Mouse (Mus musculus) kidney, postnatal 0 days (tissue): Measurements from ENCODE around the gene Zfp184. TPM values are rescaled to one million over a fixed set of nuclear protein-coding genes. Genes with fewer than 3 reads are reported as not detected.
"Not testable (repeated sequence)": the region's sequence is repeated elsewhere in the genome, so short reads cannot be mapped to it uniquely, and the experiment has no call there.

Experiments
- ATAC-seq: fragments of 200-750 bp; cut with Nextera tagmentation; replicated peaks from 2 replicates; pipeline ENCODE4 v1.8.0; 2017; ENCODE audit warnings: low read depth, moderate number of reproducible peaks, moderate TSS enrichment, moderate library complexity; ENCODE audit not compliant: low FRiP score
- DNase-seq: peaks from one replicate; pipeline ENCODE4 v3.0.0-alpha.2; 2016; ENCODE audit warnings: low spot score
- H3K27ac ChIP-seq: fragments of 300-500 bp; sonication (generic); 2 replicates; pipeline ENCODE4 v1.5.1; 2014; ENCODE audit warnings: mild to moderate bottlenecking
- H3K27me3 ChIP-seq: fragments of 300-500 bp; sonication (generic); 2 replicates; pipeline ENCODE4 v1.6.1; 2014; ENCODE audit warnings: low read length, mixed read lengths; ENCODE audit not compliant: insufficient read depth
- H3K36me3 ChIP-seq: fragments of 300-500 bp; sonication (generic); 2 replicates; pipeline ENCODE4 v1.6.1; 2014; ENCODE audit warnings: low read length, mixed read lengths; ENCODE audit not compliant: insufficient read depth
- H3K4me1 ChIP-seq: fragments of 300-500 bp; sonication (generic); replicated peaks from 2 replicates; pipeline ENCODE4 v1.6.1; 2014; ENCODE audit warnings: antibody characterized with exemption, low read length, mixed read lengths; ENCODE audit not compliant: insufficient read depth
- H3K4me2 ChIP-seq: fragments of 300-500 bp; sonication (generic); 2 replicates; pipeline ENCODE4 v1.6.1; 2014; ENCODE audit warnings: mild to moderate bottlenecking, low read length, moderate library complexity, mixed read lengths
- H3K4me3 ChIP-seq: fragments of 300-500 bp; sonication (generic); replicated peaks from 2 replicates; pipeline ENCODE4 v1.5.1; 2014; ENCODE audit warnings: low read depth, low read length
- H3K9ac ChIP-seq: fragments of 300-500 bp; sonication (generic); 2 replicates; pipeline ENCODE4 v1.6.1; 2014; ENCODE audit warnings: low read depth, low read length
- H3K9me3 ChIP-seq: fragments of 300-500 bp; sonication (generic); replicated peaks from 2 replicates; pipeline ENCODE4 v1.6.1; 2016; ENCODE audit warnings: low read length, inconsistent platforms, mixed read lengths
- CTCF ChIP-seq: IDR thresholded peaks from 2 replicates; pipeline ENCODE4 v1.5.1; 2016; ENCODE audit warnings: antibody characterized with exemption, low read depth, mild to moderate bottlenecking, moderate library complexity
- WGBS: fragments of 180-500 bp; shearing (Covaris S2); extraction: QIAGEN DNeasy Blood & Tissue Kit; methylation state at CpG from one replicate; pipeline ENCODE4 v1.1.7; 2014; 5-methylcytosine and 5-hydroxymethylcytosine counted together
- polyA plus RNA-seq: library from polyadenylated mRNA; unstranded; fragments of >200 nt; fragmentation: Nextera tagmentation; extraction: Ambion mirVana; gene quantifications from 2 replicates; pipeline ENCODE4 v1.2.1, GENCODE M21; 2015

The Zfp184 gene
- polyA plus RNA-seq, 1 experiment from 2014 or later: 8.5 TPM

DNA sequence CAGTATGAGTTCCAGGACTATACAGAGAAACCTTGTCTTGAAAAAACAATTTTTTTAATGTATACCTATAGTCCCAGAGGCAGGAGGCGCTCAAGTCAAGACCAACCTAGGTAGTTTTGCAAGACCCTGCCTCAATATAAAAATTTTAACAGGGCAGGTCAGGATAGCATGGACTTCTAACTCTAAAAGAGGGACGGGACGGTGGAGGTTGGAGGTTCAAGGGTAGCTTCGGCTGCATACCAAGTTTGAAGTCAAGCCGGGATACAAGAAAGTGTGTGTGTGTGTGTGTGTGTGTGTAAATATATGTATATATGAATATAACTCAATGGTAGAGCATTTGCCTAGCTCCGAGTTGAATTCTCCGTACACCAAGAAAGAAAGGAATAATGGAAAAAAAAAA, 38.6 kb upstream of the Zfp184 start:
- ATAC-seq (no peak), DNase-seq (no peak)
- no peaks in the 10 kb centered on the region for H3K36me3 ChIP-seq
- no peak overlapping the region for H3K9ac ChIP-seq
- H3K4me3 ChIP-seq: no peak overlapping the region
- H3K4me1 ChIP-seq: no peaks in the 10 kb centered on the region
- no peaks in the 10 kb centered on the region for H3K27me3 ChIP-seq
- no peak overlapping the region for H3K27ac ChIP-seq
- TF ChIP-seq CTCF: no peak
- no peak overlapping the region for H3K4me2 ChIP-seq
- 58% methylated on average over 7 of the region's 7 CpGs for WGBS
- no peaks in the 10 kb centered on the region for H3K9me3 ChIP-seq

DNA sequence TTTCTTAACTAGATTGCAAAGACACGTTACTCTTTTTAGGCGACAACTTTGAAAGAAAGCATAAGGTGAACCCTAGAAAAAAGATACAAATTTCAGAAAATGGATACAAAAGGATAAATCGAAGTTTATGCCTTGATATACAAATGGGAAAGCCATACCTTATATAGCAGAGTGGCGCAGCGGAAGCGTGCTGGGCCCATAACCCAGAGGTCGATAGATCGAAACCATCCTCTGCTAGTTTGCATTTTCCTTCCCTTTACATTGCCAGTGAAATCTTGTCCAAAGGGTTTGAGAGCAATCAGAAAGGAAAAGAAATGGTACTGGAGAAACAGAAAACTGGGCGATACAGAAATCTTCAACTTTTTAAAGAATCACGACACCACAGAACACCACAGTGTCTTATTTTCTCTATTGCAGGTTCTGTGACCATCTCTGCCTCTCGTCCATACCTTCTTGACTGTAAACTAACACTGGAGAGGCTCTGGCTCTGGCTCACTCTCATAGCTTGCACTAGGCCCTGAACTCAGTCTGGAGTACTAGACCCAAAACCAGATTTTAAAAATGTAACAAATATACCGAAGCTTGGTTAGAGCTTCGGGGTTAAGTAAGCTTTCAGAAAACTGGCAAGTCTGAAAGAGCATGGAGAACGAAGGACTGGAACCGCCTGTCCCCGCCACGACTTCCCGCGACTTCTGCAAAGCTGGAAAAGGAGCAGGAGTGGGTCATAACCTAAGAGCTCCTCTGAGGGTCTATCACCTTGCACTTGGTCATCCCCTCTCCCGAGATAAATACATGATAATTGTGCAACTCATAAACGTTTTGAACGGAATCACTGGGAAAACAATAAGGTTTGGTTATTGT, 37.7 kb upstream of the Zfp184 start:
- no peaks in the 10 kb centered on the region for H3K9me3 ChIP-seq
- ATAC-seq (no peak), DNase-seq (no peak)
- H3K4me2 ChIP-seq: no peak overlapping the region
- H3K36me3 ChIP-seq: no peaks in the 10 kb centered on the region
- H3K9ac ChIP-seq: no peak overlapping the region
- H3K4me1 ChIP-seq: no peaks in the 10 kb centered on the region
- H3K27me3 ChIP-seq: no peaks in the 10 kb centered on the region
- no peak overlapping the region for H3K4me3 ChIP-seq
- WGBS: 34% methylated on average over 22 of the region's 22 CpGs
- no peak overlapping the region for H3K27ac ChIP-seq
- TF ChIP-seq CTCF: no peak

GRCm38 (mm10) chr13:21907807-21908155, 37.1 kb upstream of the Zfp184 start:
- ATAC-seq, H3K27ac ChIP-seq, H3K9me3 ChIP-seq, H3K4me1 ChIP-seq, H3K4me2 ChIP-seq, H3K27me3 ChIP-seq, H3K4me3 ChIP-seq, DNase-seq, H3K9ac ChIP-seq, H3K36me3 ChIP-seq: not testable (repeated sequence)
- 45% methylated on average over 6 of the region's 6 CpGs for WGBS

- ATAC-seq (no peak), DNase-seq (no peak)
- WGBS: 16% methylated on average over 7 of the region's 7 CpGs
- H3K36me3 ChIP-seq: no peaks in the 10 kb centered on the region
- H3K9ac ChIP-seq: no peak overlapping the region
- H3K4me2 ChIP-seq: 0 out of 2 replicates have a peak overlapping the region, but pooled peaks have one; percentile 0
- H3K27me3 ChIP-seq: no peaks in the 10 kb centered on the region
- no peak for TF ChIP-seq CTCF
- no peaks in the 10 kb centered on the region for H3K9me3 ChIP-seq
- no peak overlapping the region for H3K27ac ChIP-seq
- no peaks in the 10 kb centered on the region for H3K4me1 ChIP-seq
- no peak overlapping the region for H3K4me3 ChIP-seq
These were observed 34.2 kb upstream of the Zfp184 start for GRCm38 (mm10) chr13:21910735-21911134.

- DNase-seq: no peak
- ATAC-seq: no peak
- Histone ChIP-seq H3K9me3 (no peaks in the 10 kb centered on the region), H3K4me1 (no peaks in the 10 kb centered on the region), H3K4me3 (no peak overlapping the region), H3K4me2 (0 out of 2 replicates have a peak overlapping the region, but pooled peaks have one; percentile 0), H3K36me3 (no peaks in the 10 kb centered on the region), H3K9ac (no peak overlapping the region), H3K27me3 (no peaks in the 10 kb centered on the region), H3K27ac (no peak overlapping the region)
- 13% methylated on average over 17 of the region's 17 CpGs for WGBS
- TF ChIP-seq CTCF: no peak
These were observed 33.7 kb upstream of the Zfp184 start for GRCm38 (mm10) chr13:21911147-21911546.

DNA sequence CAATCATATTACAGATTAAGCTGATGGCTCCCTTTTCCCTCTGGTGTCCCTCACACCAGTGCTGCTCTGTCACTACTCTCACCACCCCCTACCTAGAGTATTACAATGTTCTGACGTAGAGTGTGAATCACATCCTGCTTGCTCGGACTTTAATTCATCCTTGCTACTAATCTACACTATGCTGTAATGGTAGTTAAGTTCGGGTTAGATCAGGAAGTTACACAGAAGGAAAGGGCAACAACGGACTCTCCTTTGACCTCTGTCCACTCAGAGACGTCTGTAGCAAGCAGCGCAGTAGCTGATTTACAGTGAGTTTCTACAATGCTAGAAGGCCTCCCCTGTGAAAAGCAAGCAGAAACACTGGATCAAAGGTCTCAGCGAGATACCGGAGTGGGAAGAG, 31.0 kb upstream of the Zfp184 start:
- ATAC-seq: no peak
- Histone ChIP-seq H3K9ac (no peak overlapping the region), H3K4me1 (no peaks in the 10 kb centered on the region), H3K9me3 (no peaks in the 10 kb centered on the region), H3K36me3 (no peaks in the 10 kb centered on the region), H3K27me3 (no peaks in the 10 kb centered on the region), H3K4me2 (peak overlapping the region; percentile 25; the same call in 1 of the 2 replicates), H3K27ac (no peak overlapping the region), H3K4me3 (no peak overlapping the region)
- no peak for TF ChIP-seq CTCF
- 20% methylated on average over 8 of the region's 8 CpGs for WGBS
- peak; percentile 37 for DNase-seq

DNA sequence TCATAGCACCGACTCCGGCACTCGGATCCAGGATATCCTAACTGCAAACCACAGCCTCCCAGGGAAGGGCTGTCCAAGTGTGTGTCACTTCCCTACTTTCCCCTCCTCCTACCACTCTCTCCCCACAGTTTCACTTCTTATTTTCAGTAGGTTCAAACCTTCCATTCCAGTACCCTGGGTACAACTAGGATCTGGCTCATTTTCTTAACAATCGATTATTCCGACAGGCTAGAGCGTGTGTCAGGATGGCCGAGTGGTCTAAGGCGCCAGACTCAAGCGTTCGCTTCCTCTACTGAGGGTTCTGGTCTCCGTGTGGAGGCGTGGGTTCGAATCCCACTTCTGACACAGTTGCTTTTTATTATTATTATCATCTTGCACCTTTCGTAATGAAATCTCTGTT, 30.3 kb upstream of the Zfp184 start:
- Histone ChIP-seq H3K36me3 (no peaks in the 10 kb centered on the region), H3K27me3 (no peaks in the 10 kb centered on the region), H3K27ac (no peak overlapping the region), H3K4me2 (peak overlapping the region; percentile 25), H3K9me3 (no peaks in the 10 kb centered on the region), H3K4me3 (peak overlapping the region; percentile 14; the same call in 1 of the 2 replicates), H3K9ac (no peak overlapping the region), H3K4me1 (no peaks in the 10 kb centered on the region)
- TF ChIP-seq CTCF: no peak
- DNase-seq: no peak
- no peak for ATAC-seq
- 12% methylated on average over 14 of the region's 14 CpGs for WGBS
